Mouse (Mus musculus) T-cell, adult 2 months (primary cell): ENCODE data around the gene Grap.
"Not testable (repeated sequence)": the region's sequence is repeated elsewhere in the genome, so short reads cannot be mapped to it uniquely, and the experiment has no call there.

Source experiments
- DNase-seq: peaks from one replicate; pipeline ENCODE4 v3.0.0; 2022; ENCODE audit warnings: low spot score

Grap gene

GRCm38 (mm10) chr11:61652686-61653447 is at the start of gene Grap:
Gene Grap (plus strand): TSS chr11:61653265.
- peak; percentile 93 for DNase-seq

- DNase-seq, result no peak
Observed at GRCm38 (mm10) chr11:61608072-61608471, 45.0 kb upstream of the Grap start.

GRCm38 (mm10) chr11:61611197-61611596 is 41.9 kb upstream of the Grap start:
- no peak for DNase-seq

GRCm38 (mm10) chr11:61612116-61612635 is 40.9 kb upstream of the Grap start:
- DNase-seq, result no peak

- no peak for DNase-seq
Observed at GRCm38 (mm10) chr11:61614401-61614800, 38.7 kb upstream of the Grap start.

- DNase-seq, result no peak
Observed at GRCm38 (mm10) chr11:61615686-61616522, 37.2 kb upstream of the Grap start.

- DNase-seq, result no peak
Observed at GRCm38 (mm10) chr11:61616523-61617292, 36.4 kb upstream of the Grap start.

- DNase-seq, result no peak
Observed at GRCm38 (mm10) chr11:61617293-61617975, 35.6 kb upstream of the Grap start.

GRCm38 (mm10) chr11:61618131-61618530 is 34.9 kb upstream of the Grap start:
- no peak for DNase-seq

- no peak for DNase-seq
Observed at GRCm38 (mm10) chr11:61618571-61618970, 34.5 kb upstream of the Grap start.

- DNase-seq, result no peak
Observed at GRCm38 (mm10) chr11:61619356-61619755, 33.7 kb upstream of the Grap start.

GRCm38 (mm10) chr11:61619791-61620241 is 33.2 kb upstream of the Grap start:
- no peak for DNase-seq

GRCm38 (mm10) chr11:61620254-61620670 is 32.8 kb upstream of the Grap start:
- DNase-seq, result peak; percentile 65

GRCm38 (mm10) chr11:61620762-61621161 is 32.3 kb upstream of the Grap start:
- DNase-seq, result no peak

- DNase-seq, result no peak
Observed at GRCm38 (mm10) chr11:61625136-61625535, 27.9 kb upstream of the Grap start.

GRCm38 (mm10) chr11:61626509-61626908 is 26.6 kb upstream of the Grap start:
- no peak for DNase-seq

- peak; percentile 48 for DNase-seq
Observed at GRCm38 (mm10) chr11:61629621-61630020, 23.4 kb upstream of the Grap start.

- not testable (repeated sequence) for DNase-seq
Observed at GRCm38 (mm10) chr11:61636309-61636708, 16.8 kb upstream of the Grap start.

GRCm38 (mm10) chr11:61637413-61637812 is 15.7 kb upstream of the Grap start:
- DNase-seq, result no peak

GRCm38 (mm10) chr11:61637856-61638255 is 15.2 kb upstream of the Grap start:
- no peak for DNase-seq

GRCm38 (mm10) chr11:61638764-61639536 is 14.1 kb upstream of the Grap start:
- peak; percentile 73 for DNase-seq
